Mouse (Mus musculus): ENCODE measurements around the gene Scaf11. TPM values are rescaled to one million over a fixed set of nuclear protein-coding genes. Genes with fewer than 3 reads are reported as not detected.

Gene Scaf11
- total RNA-seq, 2 experiments from 2014 or later, result 60.6 to 69.7 TPM

DNA sequence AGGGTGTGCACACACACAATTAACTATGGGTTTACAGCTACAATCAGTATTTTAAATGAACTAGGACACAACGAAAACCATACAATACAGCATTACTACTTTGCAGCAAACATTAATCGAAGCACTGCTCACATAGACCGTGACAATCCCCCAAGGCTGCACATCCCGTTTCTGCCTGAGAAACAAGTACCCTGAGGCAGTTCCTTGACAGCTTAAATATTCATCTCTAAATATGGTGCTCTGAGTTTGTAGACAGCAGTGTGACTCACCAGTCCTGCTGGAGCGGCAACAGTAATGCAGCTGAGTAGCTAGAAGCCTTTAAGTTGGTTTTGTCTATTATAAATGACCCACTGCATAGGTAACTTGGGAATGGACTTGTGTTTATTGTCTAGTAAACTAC is 55.1 kb downstream of the Scaf11 start:
- no peak for DNase-seq (ENCODE audit: low spot score in 2 of 2)

DNA sequence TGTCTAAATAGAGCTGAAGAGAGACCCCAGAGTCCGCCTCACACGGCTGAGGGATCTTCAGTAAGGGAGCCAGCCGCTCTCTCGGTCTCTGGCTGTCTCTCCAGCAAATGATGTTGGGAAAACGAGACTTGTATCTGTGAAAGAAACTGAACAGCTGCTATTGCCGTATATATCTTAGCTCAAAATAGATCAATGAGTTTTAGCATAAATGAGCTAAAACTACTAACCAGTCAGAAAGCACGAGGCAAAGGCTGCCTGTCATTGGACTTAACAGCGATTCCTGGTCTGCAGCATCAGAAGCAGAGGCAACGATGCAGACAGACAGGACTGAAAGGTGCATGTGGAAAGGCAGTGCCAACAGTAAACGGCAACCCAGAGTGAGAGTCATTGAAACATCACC is 62.3 kb downstream of the Scaf11 start:
- DNase-seq (ENCODE audit: low spot score in 2 of 2), result no peak

DNA sequence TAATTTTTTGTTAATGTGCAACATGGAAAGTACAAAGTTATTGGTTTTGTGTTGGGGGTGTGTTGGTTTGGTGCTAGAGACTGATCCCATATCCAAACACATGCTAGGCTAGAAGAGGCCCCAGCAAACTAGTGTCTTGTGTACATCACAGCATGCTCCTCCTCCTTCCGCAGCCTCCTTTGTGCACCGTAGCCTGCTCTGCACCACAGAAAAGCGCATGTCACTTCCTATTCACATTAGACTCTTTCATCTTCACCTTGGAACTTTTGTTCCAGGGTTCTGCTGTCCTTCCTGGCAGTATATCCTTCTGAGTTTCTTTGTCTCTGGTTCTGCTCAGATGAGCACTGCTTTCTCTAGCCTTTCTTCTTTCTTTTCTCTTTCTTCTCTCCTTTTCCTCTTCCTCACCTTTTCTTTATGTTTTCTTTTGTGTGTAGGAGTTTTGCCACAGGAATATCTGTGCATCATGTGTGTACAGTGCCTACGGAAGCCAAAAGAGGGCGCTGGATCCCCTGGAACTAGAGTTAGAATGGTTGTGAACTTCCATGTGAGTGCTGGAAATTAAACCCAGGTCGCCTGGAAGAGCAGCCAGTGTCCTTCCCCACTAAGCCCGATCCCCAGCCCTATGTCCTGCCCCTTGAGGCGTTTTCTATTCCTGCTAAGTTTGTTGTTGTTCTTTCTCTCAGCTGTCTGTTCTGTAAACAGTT is 63.9 kb downstream of the Scaf11 start:
- no peak for DNase-seq (ENCODE audit: low spot score in 2 of 2)

DNA sequence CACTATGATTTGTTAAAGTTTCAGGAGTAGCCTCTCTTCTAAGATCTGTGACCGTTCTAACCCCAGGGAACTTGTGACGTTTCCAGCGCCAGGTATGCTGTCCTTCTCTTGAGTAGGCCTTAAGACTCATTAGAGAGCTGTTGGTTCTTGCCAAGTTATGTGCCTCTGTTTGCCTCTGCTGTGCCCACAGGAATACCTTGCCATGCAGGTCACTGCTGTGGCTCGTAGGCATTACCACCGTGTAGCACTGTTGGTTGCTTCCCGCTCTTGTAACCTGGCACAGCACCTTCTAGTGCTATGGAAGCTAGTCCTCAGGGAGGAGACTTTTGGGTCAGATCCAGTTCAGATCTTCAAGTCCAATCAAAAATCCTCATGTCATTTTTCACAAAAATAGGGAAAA is 65.6 kb downstream of the Scaf11 start:
- DNase-seq (ENCODE audit: low spot score in 2 of 2), result no peak

DNA sequence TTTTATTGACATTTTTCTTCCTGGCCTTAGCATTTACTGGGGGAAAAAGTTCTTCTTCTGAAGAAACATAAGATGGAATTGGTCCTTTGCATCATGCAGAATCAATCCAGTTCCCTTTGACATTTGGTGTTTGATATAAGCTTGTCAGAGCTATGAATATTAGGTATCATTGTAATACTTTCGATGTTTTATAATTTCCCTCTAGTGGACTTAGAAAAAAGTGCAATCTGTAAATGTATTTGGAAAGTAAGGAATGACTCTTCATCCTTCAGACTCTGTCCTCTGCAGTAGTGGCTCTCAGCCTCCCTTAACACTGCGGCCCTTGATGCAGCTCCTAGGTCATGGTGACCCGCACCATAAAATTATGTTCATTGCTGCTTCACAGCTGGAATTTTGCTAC is 67.8 kb downstream of the Scaf11 start:
- no peak for DNase-seq (ENCODE audit: low spot score in 2 of 2)

DNA sequence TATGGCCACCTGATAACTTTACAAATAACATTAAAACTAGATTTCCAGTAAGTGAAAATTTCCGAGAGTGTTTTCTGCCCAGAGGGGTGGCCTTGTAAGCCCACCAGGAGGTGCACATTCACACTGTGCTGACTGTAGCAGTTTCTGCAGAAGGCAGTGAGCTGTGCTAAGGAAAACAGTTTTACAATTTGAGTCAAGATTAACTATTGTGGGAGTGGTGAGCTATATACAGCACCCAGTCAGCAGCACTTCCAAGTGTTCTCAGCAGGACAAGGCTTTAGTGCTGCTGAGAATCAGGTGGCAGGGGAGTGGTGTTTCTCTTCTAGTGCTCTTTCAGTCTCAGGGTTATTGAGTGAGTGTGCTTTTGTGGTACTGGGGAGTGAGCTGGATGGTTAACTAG is 72.1 kb downstream of the Scaf11 start:
- no peak for DNase-seq (ENCODE audit: low spot score in 2 of 2)

DNA sequence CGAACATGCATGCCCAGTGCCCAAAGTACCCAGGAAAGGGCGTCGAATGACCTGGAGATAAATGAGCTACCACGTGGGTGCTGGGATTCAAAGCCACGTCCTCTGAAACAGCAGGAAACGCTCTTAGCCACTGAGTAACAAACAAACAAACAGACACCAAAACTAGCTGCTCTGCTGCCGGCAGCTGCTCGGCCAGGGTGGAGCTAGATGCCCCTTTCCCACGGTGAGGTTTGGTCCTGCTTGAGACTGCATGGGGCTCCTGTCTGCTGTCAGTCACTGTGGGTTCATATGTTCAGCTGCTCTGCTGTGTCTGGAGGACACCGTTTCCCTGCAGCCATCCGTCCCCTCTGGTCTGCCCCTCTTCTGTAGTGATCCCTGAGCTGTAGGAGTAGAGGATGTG is 78.4 kb downstream of the Scaf11 start:
- DNase-seq (ENCODE audit: low spot score in 2 of 2), result no peak

DNA sequence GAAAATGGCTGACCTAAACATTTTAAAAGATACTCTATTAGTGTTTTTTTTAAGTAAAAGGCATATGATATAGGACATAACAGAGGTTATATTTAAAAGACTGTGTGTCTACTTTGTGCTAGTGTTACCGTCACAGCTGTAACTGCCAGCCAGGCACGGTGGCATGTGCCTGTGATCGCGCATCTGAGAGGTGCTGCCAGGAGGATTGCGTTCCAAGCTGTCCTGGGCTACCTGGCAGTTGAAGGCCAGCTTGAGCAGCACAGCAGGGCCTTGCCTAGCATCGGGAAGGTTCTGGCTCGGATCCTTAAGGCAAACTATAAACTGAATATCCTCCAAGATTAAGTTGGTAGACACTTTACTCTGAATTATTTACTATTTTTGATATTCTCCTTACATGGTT is 82.9 kb downstream of the Scaf11 start:
- no peak for DNase-seq (ENCODE audit: low spot score in 2 of 2)

DNA sequence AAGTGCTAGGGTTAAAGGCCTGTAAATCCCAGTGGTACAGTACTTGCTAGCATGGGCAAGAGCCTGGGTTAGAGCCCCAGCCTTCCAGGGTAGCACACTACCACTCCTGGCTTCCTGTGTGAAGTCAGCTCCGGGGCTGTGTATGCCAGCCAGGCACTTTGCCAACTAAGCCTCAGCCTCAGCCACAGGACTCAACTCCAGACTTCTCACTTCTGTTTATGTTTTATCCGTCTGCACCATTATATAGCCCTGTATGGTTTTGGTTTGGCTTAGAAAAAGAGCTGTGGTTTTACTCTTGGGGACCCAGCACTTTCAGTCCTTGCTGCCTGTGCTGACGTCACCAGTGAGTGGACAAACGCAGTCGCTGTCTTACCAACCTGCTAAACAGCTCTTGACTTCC is 83.4 kb downstream of the Scaf11 start:
- no peak for DNase-seq (ENCODE audit: low spot score in 2 of 2)

DNA sequence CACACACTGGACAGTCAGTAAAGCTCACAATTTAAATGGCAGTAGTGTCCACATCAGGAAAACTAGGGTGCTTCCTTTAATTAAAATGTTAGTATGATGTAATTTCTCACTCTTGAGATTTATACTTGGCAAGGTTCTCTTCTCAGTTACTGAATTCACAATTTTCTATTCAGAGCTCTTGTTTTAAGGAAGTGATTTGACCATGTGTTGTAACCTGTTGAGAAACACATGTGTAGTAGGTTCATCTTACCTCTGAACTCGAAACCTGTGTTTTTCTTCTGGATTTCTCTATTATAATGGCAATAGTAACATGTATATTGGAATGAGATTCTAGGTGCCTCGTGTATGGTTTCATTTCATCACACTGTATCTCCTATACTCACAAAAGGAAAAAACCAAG is 84.4 kb downstream of the Scaf11 start:
- no peak for DNase-seq (ENCODE audit: low spot score in 2 of 2)

DNA sequence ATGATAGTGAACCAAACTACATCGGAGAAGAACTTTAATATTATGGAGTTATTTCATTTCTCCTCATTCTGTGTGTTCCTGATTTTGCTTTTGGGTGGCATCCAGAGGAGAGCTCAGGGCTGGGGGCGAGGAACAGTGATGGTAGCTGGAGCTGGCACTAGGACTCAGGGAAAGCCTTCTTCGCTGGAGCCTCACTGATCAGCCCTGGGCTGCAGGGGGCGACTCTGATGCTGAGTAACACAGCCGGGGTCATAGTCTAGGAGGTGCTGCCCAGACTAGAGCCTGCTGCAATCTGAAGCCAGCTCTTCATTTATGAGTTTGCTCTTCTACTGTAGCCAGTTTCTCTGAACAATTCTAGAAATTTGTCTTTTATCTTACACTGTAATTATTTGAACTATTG is 87.5 kb downstream of the Scaf11 start:
- no peak for DNase-seq (ENCODE audit: low spot score in 2 of 2)

DNA sequence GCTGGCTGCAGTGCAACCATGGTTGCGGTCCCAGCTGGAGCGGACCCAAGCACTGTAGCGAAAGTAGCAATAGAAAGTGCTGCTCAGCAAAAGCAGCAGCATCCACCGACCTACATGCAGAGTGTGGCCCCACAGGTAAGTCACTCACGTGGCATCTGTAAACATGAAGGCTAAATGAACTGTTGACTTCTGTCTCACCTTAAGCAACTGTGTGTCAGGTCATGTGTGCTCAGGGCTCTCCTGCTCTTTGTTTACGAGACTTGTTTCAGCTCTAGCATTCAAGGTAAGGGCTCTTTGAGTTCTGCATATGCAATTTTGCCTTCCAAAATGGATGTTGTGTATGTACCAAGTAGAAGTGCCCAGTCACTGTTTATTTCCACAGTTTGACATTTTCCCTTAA is 88.0 kb downstream of the Scaf11 start:
- DNase-seq (ENCODE audit: low spot score in 2 of 2), result no peak

DNA sequence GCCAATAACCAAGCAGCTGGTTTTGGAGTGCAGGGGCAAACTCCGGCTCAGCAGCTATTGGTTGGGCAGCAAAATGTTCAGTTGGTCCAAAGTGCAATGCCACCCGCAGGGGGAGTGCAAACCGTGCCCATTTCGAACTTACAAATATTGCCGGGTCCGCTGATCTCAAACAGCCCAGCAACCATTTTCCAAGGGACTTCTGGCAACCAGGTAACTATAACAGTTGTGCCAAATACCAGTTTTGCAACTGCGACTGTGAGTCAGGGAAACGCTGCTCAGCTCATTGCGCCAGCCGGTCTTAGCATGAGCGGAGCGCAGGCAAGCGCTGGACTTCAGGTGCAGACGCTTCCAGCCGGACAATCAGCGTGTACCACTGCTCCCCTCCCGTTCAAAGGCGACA is 89.3 kb downstream of the Scaf11 start:
- DNase-seq (ENCODE audit: low spot score in 2 of 2), result no peak

DNA sequence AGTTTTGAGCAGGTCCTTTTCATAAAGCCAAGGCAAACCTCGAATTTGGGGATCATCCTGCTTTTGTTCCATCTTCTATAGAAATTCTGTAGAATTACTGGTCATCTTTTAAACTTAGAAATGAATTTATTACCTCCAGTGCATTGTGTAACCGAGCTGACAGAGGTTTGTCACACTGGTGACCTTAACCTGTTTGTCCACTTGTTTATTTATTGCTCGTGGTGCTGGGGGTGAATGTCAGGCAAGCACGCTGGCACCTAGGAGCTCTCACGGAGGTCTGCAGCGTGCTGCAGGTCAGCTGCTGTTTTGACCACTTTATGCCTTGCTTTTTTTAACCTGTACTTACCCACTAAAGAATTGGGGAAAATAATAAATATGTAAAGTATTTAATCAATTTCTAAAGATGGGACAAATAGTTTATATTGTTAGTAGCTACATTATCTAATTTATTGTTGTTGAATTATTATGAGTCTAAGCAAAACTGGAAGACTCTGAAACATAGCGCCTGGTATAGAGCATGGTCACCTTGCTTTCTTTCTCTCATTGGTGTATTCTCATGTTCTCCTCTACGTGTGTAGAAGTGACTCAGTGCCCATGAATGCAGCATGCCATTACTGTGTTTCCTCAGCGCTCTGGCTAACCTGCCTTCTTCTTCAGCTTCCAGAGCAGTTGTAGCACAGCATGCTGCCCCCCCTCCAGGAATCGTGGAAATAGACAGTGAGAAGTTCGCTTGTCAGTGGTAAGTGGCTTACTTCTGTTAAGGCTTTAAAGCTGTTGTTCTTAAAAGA is 94.3 kb downstream of the Scaf11 start:
- DNase-seq (ENCODE audit: low spot score in 2 of 2), result no peak

DNA sequence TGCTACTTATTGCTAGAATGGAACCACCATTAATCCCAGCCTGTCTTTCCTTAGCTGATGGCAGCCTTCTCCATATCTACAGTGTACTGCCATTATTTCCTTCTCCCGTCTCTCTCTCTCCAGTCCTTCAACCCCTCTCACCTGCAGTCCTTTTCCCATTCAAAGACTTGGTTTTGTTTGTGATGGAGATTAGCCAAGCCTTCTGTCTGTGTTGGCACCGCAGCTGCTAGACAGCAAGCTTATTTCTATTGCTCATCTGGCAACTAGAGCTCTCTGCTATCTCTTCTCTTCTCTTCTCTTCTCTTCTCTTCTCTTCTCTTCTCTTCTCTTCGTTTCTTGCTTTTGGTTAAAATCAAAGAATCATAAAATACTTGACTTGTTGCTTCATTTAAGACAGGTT is 95.3 kb downstream of the Scaf11 start:
- DNase-seq (ENCODE audit: low spot score in 2 of 2), result no peak

Small RNA genes within 50 kb of the gene (microRNA-seq; reads per million reads assigned to microRNA genes)
- gene Gm25397, result not detected

Other genes with a start within 250 kb of the Scaf11 start
- 10 to 100 TPM; 46.0 to 50.8 TPM for gene Arid2, start 173.3 kb downstream of the Scaf11 start, total RNA-seq (2021)
- gene Slc38a1, start 182.1 kb upstream of the Scaf11 start, total RNA-seq (2021), result 10 to 100 TPM; 19.6 to 23.8 TPM
- gene Slc38a2, start 238.9 kb upstream of the Scaf11 start, total RNA-seq (2021), result 100 to 1,000 TPM in 1 of 2 experiments, 10 to 100 TPM in 1; 80.6 to 101 TPM

Measured in gastrocnemius, postnatal 4 days (tissue).